Mouse (Mus musculus) midbrain, embryonic 16.5 days (tissue): ENCODE results near the gene Gpr137. TPM values are rescaled to one million over a fixed set of nuclear protein-coding genes. Genes with fewer than 3 reads are reported as not detected.
A peak's percentile ranks its signal among the peaks of the same experiment; 100 is the strongest.

Experiments
- ATAC-seq: fragments of 200-750 bp; cut with Nextera tagmentation; 2 replicates; pipeline ENCODE4 v1.8.0; 2017; ENCODE audit warnings: moderate TSS enrichment
- H3K27ac ChIP-seq: fragments of 300-500 bp; sonication (generic); 2 replicates; pipeline ENCODE4 v1.5.1; 2014; ENCODE audit warnings: mild to moderate bottlenecking, low read length, mixed read lengths
- H3K27me3 ChIP-seq: fragments of 300-500 bp; sonication (generic); 2 replicates; pipeline ENCODE4 v1.6.1; 2014; ENCODE audit warnings: low read depth, low read length, mixed read lengths; ENCODE audit not compliant: control insufficient read depth, insufficient read depth
- H3K36me3 ChIP-seq: fragments of 300-500 bp; sonication (generic); 2 replicates; pipeline ENCODE4 v1.6.1; 2014; ENCODE audit warnings: mild to moderate bottlenecking, low read length, moderate library complexity, mixed read lengths; ENCODE audit not compliant: control insufficient read depth, insufficient read depth
- H3K4me1 ChIP-seq: fragments of 300-500 bp; sonication (generic); 2 replicates; pipeline ENCODE4 v1.6.1; 2014; ENCODE audit warnings: mild to moderate bottlenecking, low read length, mixed read lengths; ENCODE audit not compliant: control insufficient read depth, insufficient read depth
- H3K4me2 ChIP-seq: fragments of 300-500 bp; sonication (generic); 2 replicates; pipeline ENCODE4 v1.6.1; 2014; ENCODE audit warnings: mild to moderate bottlenecking, low read length, mixed read lengths
- H3K4me3 ChIP-seq: fragments of 300-500 bp; sonication (generic); 2 replicates; pipeline ENCODE4 v1.5.1; 2014; ENCODE audit warnings: low read depth, mild to moderate bottlenecking, low read length, moderate library complexity, mixed read lengths
- H3K9ac ChIP-seq: fragments of 300-500 bp; sonication (generic); 2 replicates; pipeline ENCODE4 v1.6.1; 2014; ENCODE audit warnings: low read depth, low read length, mixed read lengths
- H3K9me3 ChIP-seq: fragments of 300-500 bp; sonication (generic); replicated peaks from 2 replicates; pipeline ENCODE4 v1.6.1; 2014; ENCODE audit warnings: mild to moderate bottlenecking, low read length, mixed read lengths; ENCODE audit not compliant: control insufficient read depth, poor library complexity, severe bottlenecking
- WGBS: fragments of 180-500 bp; shearing (Covaris S2); extraction: QIAGEN DNeasy Blood & Tissue Kit; methylation state at CpG from one replicate; pipeline ENCODE4 v1.1.7; 2014; 5-methylcytosine and 5-hydroxymethylcytosine counted together
- polyA plus RNA-seq: library from polyadenylated mRNA; unstranded; fragments of >200 nt; fragmentation: Nextera tagmentation; extraction: Ambion mirVana; gene quantifications from 2 replicates; pipeline ENCODE4 v1.2.1, GENCODE M21; 2015

Gpr137 gene
- polyA plus RNA-seq, 1 experiment from 2014 or later = 69.7 TPM

GRCm38 (mm10) chr19:6940396-6941351 is 1.6 kb downstream of the Gpr137 start:
- Histone ChIP-seq H3K4me2 (peak overlapping the region; percentile 99), H3K27me3 (peaks cover 6% of the 10 kb centered on the region), H3K27ac (peak overlapping the region; percentile 98), H3K4me1 (peaks cover 30% of the 10 kb centered on the region), H3K4me3 (peak overlapping the region; percentile 89), H3K36me3 (no peaks in the 10 kb centered on the region), H3K9ac (peak overlapping the region; percentile 99), H3K9me3 (no peaks in the 10 kb centered on the region)
- 21% methylated on average over 28 of the region's 29 CpGs for WGBS
- ATAC-seq = peak; percentile 8; the same call in 1 of the 2 replicates

GRCm38 (mm10) chr19:6939106-6940002 is 2.9 kb downstream of the Gpr137 start:
- Histone ChIP-seq H3K4me1 (peaks cover 31% of the 10 kb centered on the region), H3K9ac (peak overlapping the region; percentile 32), H3K4me2 (peak overlapping the region; percentile 99), H3K27me3 (peaks cover 11% of the 10 kb centered on the region), H3K4me3 (peak overlapping the region; percentile 6; the same call in 1 of the 2 replicates), H3K9me3 (no peaks in the 10 kb centered on the region), H3K36me3 (no peaks in the 10 kb centered on the region), H3K27ac (no peak overlapping the region)
- no peak for ATAC-seq
- WGBS = 86% methylated on average over 20 of the region's 20 CpGs

GRCm38 (mm10) chr19:6937541-6938465 is 4.5 kb downstream of the Gpr137 start:
- Histone ChIP-seq H3K4me2 (no peak overlapping the region), H3K9ac (no peak overlapping the region), H3K4me3 (no peak overlapping the region), H3K36me3 (no peaks in the 10 kb centered on the region), H3K4me1 (peaks cover 36% of the 10 kb centered on the region), H3K27ac (no peak overlapping the region), H3K9me3 (no peaks in the 10 kb centered on the region), H3K27me3 (peaks cover 25% of the 10 kb centered on the region)
- WGBS = 79% methylated on average over 16 of the region's 16 CpGs
- no peak for ATAC-seq

GRCm38 (mm10) chr19:6936299-6936698 is 6.0 kb downstream of the Gpr137 start:
- 23% methylated on average over 3 of the region's 3 CpGs for WGBS
- H3K9ac ChIP-seq = no peak overlapping the region
- peaks cover 40% of the 10 kb centered on the region for H3K27me3 ChIP-seq
- H3K27ac ChIP-seq = no peak overlapping the region
- no peak overlapping the region for H3K4me2 ChIP-seq
- ATAC-seq = no peak
- no peaks in the 10 kb centered on the region for H3K36me3 ChIP-seq
- H3K9me3 ChIP-seq = no peaks in the 10 kb centered on the region
- H3K4me3 ChIP-seq = no peak overlapping the region
- peaks cover 34% of the 10 kb centered on the region for H3K4me1 ChIP-seq

- no peaks in the 10 kb centered on the region for H3K9me3 ChIP-seq
- WGBS = 7% methylated on average over 23 of the region's 23 CpGs
- peak within 1 kb of the TSS; percentile 83 for H3K4me2 ChIP-seq
- peaks cover 49% of the 10 kb centered on the region for H3K27me3 ChIP-seq
- H3K4me1 ChIP-seq = peaks cover 20% of the 10 kb centered on the region
- no peaks in the 10 kb centered on the region for H3K36me3 ChIP-seq
- H3K4me3 ChIP-seq = peak within 1 kb of the TSS; percentile 48
- H3K9ac ChIP-seq = peak within 1 kb of the TSS; percentile 79
- no peak within 1 kb of the TSS for H3K27ac ChIP-seq
- peak; percentile 13 for ATAC-seq
Measured at GRCm38 (mm10) chr19:6934195-6934977, 7.9 kb downstream of the Gpr137 start, which contains the start of gene Kcnk4. Gene Kcnk4 (minus strand): TSS chr19:6934515.

- Histone ChIP-seq H3K4me3 (peak overlapping the region; percentile 48), H3K4me2 (peak overlapping the region; percentile 83), H3K27me3 (peaks cover 54% of the 10 kb centered on the region), H3K9me3 (no peaks in the 10 kb centered on the region), H3K36me3 (no peaks in the 10 kb centered on the region), H3K9ac (peak overlapping the region; percentile 79), H3K27ac (no peak overlapping the region), H3K4me1 (peaks cover 12% of the 10 kb centered on the region)
- WGBS = 3% methylated on average over 58 of the region's 58 CpGs
- peak; percentile 69 for ATAC-seq
Measured at GRCm38 (mm10) chr19:6933436-6934194, 8.7 kb downstream of the Gpr137 start.

- Histone ChIP-seq H3K9me3 (no peaks in the 10 kb centered on the region), H3K36me3 (no peaks in the 10 kb centered on the region), H3K4me3 (peak overlapping the region; percentile 48), H3K4me1 (peaks cover 10% of the 10 kb centered on the region), H3K27me3 (peaks cover 56% of the 10 kb centered on the region), H3K27ac (no peak overlapping the region), H3K9ac (peak overlapping the region; percentile 79), H3K4me2 (peak overlapping the region; percentile 83)
- 18% methylated on average over 4 of the region's 4 CpGs for WGBS
- ATAC-seq = no peak
Measured at GRCm38 (mm10) chr19:6933102-6933435, 9.2 kb downstream of the Gpr137 start.
